Mouse (Mus musculus) heart, adult 18-20 months (tissue): ENCODE measurements around the gene Magi2. TPM values are rescaled to one million over a fixed set of nuclear protein-coding genes. Genes with fewer than 3 reads are reported as not detected.
A peak's percentile ranks its signal among the peaks of the same experiment; 100 is the strongest.
"Not testable (repeated sequence)": the region's sequence is repeated elsewhere in the genome, so short reads cannot be mapped to it uniquely, and the experiment has no call there.

ENCODE experiments used
- DNase-seq, 2 experiments: peaks; one replicate each; pipeline ENCODE4 v3.0.0; 2021 to 2022; ENCODE audit warnings: mixed read lengths in 1 of 2
- total RNA-seq, 2 experiments: library from RNA; stranded (reverse); gene quantifications; 2 replicates each; pipeline ENCODE4 v1.2.3; 2021

Magi2 gene
- total RNA-seq, 2 experiments from 2014 or later, result 6.9 to 9.2 TPM

- not testable (repeated sequence) for DNase-seq
Measured at GRCm38 (mm10) chr5:20706322-20707282, 1479.8 kb downstream of the Magi2 start.

GRCm38 (mm10) chr5:20710845-20711244 lies 1484.0 kb downstream of the Magi2 start:
- DNase-seq, result not testable (repeated sequence)

GRCm38 (mm10) chr5:20714619-20715018 lies 1487.8 kb downstream of the Magi2 start:
- DNase-seq, result not testable (repeated sequence)

- not testable (repeated sequence) for DNase-seq
Measured at GRCm38 (mm10) chr5:20715980-20716379, 1489.1 kb downstream of the Magi2 start.

- peak; percentile 71 to 81 for DNase-seq
Measured at GRCm38 (mm10) chr5:20720201-20720900, 1493.5 kb downstream of the Magi2 start.

- not testable (repeated sequence) for DNase-seq
Measured at GRCm38 (mm10) chr5:20723226-20723625, 1496.4 kb downstream of the Magi2 start.

- DNase-seq, result no peak
Measured at GRCm38 (mm10) chr5:20738795-20739194, 1512.0 kb downstream of the Magi2 start.

GRCm38 (mm10) chr5:20741193-20741592 lies 1514.4 kb downstream of the Magi2 start:
- DNase-seq, result no peak

GRCm38 (mm10) chr5:20741936-20742335 lies 1515.1 kb downstream of the Magi2 start:
- DNase-seq, result no peak

- no peak for DNase-seq
Measured at GRCm38 (mm10) chr5:20748142-20748541, 1521.3 kb downstream of the Magi2 start.

- DNase-seq, result no peak
Measured at GRCm38 (mm10) chr5:20748856-20749255, 1522.0 kb downstream of the Magi2 start.

- DNase-seq, result peak in 1 of 2 experiments; percentile 6
Measured at GRCm38 (mm10) chr5:20749535-20749934, 1522.7 kb downstream of the Magi2 start.

GRCm38 (mm10) chr5:20751000-20751399 lies 1524.2 kb downstream of the Magi2 start:
- DNase-seq, result no peak

- DNase-seq, result peak; percentile 8 to 14
Measured at GRCm38 (mm10) chr5:20751696-20752095, 1524.9 kb downstream of the Magi2 start.

GRCm38 (mm10) chr5:20753096-20753495 lies 1526.3 kb downstream of the Magi2 start:
- DNase-seq, result no peak

GRCm38 (mm10) chr5:20753963-20754362 lies 1527.1 kb downstream of the Magi2 start:
- DNase-seq, result no peak
